In the genomic region with DNA sequence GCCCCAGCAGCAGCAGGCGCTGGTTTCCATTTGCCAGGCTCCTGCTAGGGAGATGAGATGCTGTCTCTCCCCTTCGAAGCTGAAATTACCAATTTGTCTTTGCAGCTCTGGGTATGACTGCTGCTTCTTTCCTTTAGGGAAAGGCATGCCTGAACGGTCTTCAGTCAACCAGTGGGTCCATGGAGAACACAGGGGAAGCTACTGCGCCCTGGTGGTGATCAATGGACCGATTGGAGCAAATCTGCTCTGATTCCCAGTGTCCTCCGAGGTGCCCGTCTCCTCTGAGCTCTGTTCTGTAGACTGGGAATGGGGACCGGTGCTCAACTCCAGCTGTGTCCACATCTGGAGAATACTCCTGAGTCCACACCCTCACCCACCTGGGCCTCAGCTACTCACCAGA, we compare ENCODE assay signal across 16 mouse cellular contexts. TPM values are rescaled to one million over a fixed set of nuclear protein-coding genes. Genes with fewer than 3 reads are reported as not detected.
A peak's percentile ranks its signal among the peaks of the same experiment; 100 is the strongest.
DNase-seq lines count a peak whose midpoint lies in the region; ATAC-seq and TF ChIP-seq lines count a peak whose summit lies in the region.
"Had no signal": no experiment of that assay in that cellular context is flagged by ENCODE, and none has a peak within 500 bp of the region (broad histone marks: within the 10 kb centered on the region; RNA-seq: fewer than 3 reads in every experiment).

No protein-coding gene starts in this region.

- H3K36me3 ChIP-seq in intestine, postnatal 0 days (ENCODE audit: control insufficient read depth, insufficient read depth), result 0 out of 2 replicates have a peak, but pooled peaks cover 5% of the 10 kb centered on the region
- H3K36me3 ChIP-seq in intestine, embryonic 15.5 days, result no peaks in the 10 kb centered on the region
- H3K36me3 ChIP-seq in midbrain, postnatal 0 days (ENCODE audit: insufficient read depth, low read length), result peaks cover 16% of the 10 kb centered on the region
- H3K36me3 ChIP-seq in midbrain, embryonic 15.5 days (replicated peaks), result no peaks in the 10 kb centered on the region; the same call in 1 of the 2 replicates
- H3K36me3 ChIP-seq in stomach, postnatal 0 days (ENCODE audit: control insufficient read depth, insufficient read depth, low read length), result no peaks in the 10 kb centered on the region
- H3K36me3 ChIP-seq: liver, embryonic 15.5 days had no signal

- H3K9ac ChIP-seq in intestine, postnatal 0 days (ENCODE audit: low read depth, low read length), result no peak overlapping the region
- H3K9ac ChIP-seq in intestine, embryonic 15.5 days, result no peak overlapping the region
- no peak overlapping the region for H3K9ac ChIP-seq in midbrain, postnatal 0 days (replicated peaks; ENCODE audit: low read length, poor library complexity, severe bottlenecking)
- no peak overlapping the region for H3K9ac ChIP-seq in midbrain, embryonic 15.5 days
- no peak overlapping the region for H3K9ac ChIP-seq in stomach, postnatal 0 days (ENCODE audit: low read length)
- H3K9ac ChIP-seq: heart, embryonic 13.5 days; liver, embryonic 15.5 days; midbrain, embryonic 13.5 days had no signal

- H3K4me3 ChIP-seq in intestine, postnatal 0 days (ENCODE audit: low read depth, low read length), result no peak overlapping the region
- H3K4me3 ChIP-seq in intestine, embryonic 15.5 days (replicated peaks), result no peak overlapping the region
- no peak overlapping the region for H3K4me3 ChIP-seq in midbrain, postnatal 0 days (ENCODE audit: low read depth, low read length)
- no peak overlapping the region for H3K4me3 ChIP-seq in midbrain, embryonic 15.5 days
- H3K4me3 ChIP-seq in stomach, postnatal 0 days (ENCODE audit: low read depth, low read length), result no peak overlapping the region
- H3K4me3 ChIP-seq: heart, embryonic 13.5 days; liver, embryonic 15.5 days; midbrain, embryonic 13.5 days had no signal

- WGBS in intestine, postnatal 0 days, result 74% methylated on average over 8 of the region's 8 CpGs
- WGBS in intestine, embryonic 15.5 days, result 79% methylated on average over 8 of the region's 8 CpGs
- 62% methylated on average over 8 of the region's 8 CpGs for WGBS in midbrain, postnatal 0 days
- 56% methylated on average over 8 of the region's 8 CpGs for WGBS in midbrain, embryonic 15.5 days
- 76% methylated on average over 8 of the region's 8 CpGs for WGBS in stomach, postnatal 0 days

- no peaks in the 10 kb centered on the region for H3K9me3 ChIP-seq in intestine, postnatal 0 days (ENCODE audit: control insufficient read depth)
- no peaks in the 10 kb centered on the region for H3K9me3 ChIP-seq in intestine, embryonic 15.5 days
- H3K9me3 ChIP-seq in midbrain, postnatal 0 days (ENCODE audit: low read length), result no peaks in the 10 kb centered on the region
- H3K9me3 ChIP-seq in midbrain, embryonic 15.5 days, result no peaks in the 10 kb centered on the region
- no peaks in the 10 kb centered on the region for H3K9me3 ChIP-seq in stomach, postnatal 0 days (ENCODE audit: control insufficient read depth, low read length)
- H3K9me3 ChIP-seq: heart, embryonic 13.5 days; liver, embryonic 15.5 days; midbrain, embryonic 13.5 days had no signal

- TF ChIP-seq CTCF in intestine, postnatal 0 days (IDR thresholded peaks at IDR 0.05; ENCODE audit: low read depth), result peak; percentile 55
- peak; percentile 48 for TF ChIP-seq CTCF in midbrain, postnatal 0 days (IDR thresholded peaks at IDR 0.05)
- peak; percentile 57 for TF ChIP-seq CTCF in stomach, postnatal 0 days (IDR thresholded peaks at IDR 0.05; ENCODE audit: low read depth)

- no peaks in the 10 kb centered on the region for H3K27me3 ChIP-seq in intestine, postnatal 0 days (replicated peaks; ENCODE audit: control insufficient read depth, insufficient read depth, low read length)
- no peaks in the 10 kb centered on the region for H3K27me3 ChIP-seq in intestine, embryonic 15.5 days (replicated peaks)
- H3K27me3 ChIP-seq in midbrain, postnatal 0 days (ENCODE audit: insufficient read depth, low read length), result no peaks in the 10 kb centered on the region
- H3K27me3 ChIP-seq in midbrain, embryonic 15.5 days (replicated peaks), result no peaks in the 10 kb centered on the region
- no peaks in the 10 kb centered on the region for H3K27me3 ChIP-seq in stomach, postnatal 0 days (ENCODE audit: control insufficient read depth, insufficient read depth, low read length)
- H3K27me3 ChIP-seq: liver, embryonic 15.5 days; midbrain, embryonic 13.5 days had no signal

- ATAC-seq in intestine, postnatal 0 days, result no peak
- no peak for ATAC-seq in intestine, embryonic 15.5 days
- ATAC-seq in midbrain, postnatal 0 days (ENCODE audit: low FRiP score), result no peak
- ATAC-seq in midbrain, embryonic 15.5 days (replicated peaks), result no peak
- no peak for ATAC-seq in stomach, postnatal 0 days (ENCODE audit: low FRiP score, low TSS enrichment)
- ATAC-seq: forebrain, embryonic 14.5 days; hindbrain, embryonic 16.5 days; midbrain, embryonic 13.5 days had no signal

- no peak overlapping the region for H3K27ac ChIP-seq in intestine, postnatal 0 days (ENCODE audit: low read depth, low read length)
- H3K27ac ChIP-seq in intestine, embryonic 15.5 days, result no peak overlapping the region
- H3K27ac ChIP-seq in midbrain, postnatal 0 days (ENCODE audit: low read depth, low read length), result no peak overlapping the region
- H3K27ac ChIP-seq in midbrain, embryonic 15.5 days, result no peak overlapping the region
- no peak overlapping the region for H3K27ac ChIP-seq in stomach, postnatal 0 days (replicated peaks)
- H3K27ac ChIP-seq: heart, embryonic 13.5 days; liver, embryonic 15.5 days; midbrain, embryonic 13.5 days had no signal

- peak; percentile 36 for DNase-seq in left cerebral cortex, postnatal 4 days
- no peak for DNase-seq in left cerebral cortex, postnatal 10 days (ENCODE audit: extremely low spot score in 1 of 2, low spot score in 2 of 2)
- no peak for DNase-seq in midbrain, postnatal 0 days (ENCODE audit: low spot score)
- no peak for DNase-seq in stomach, postnatal 0 days (ENCODE audit: low spot score)
- DNase-seq in right cerebral cortex, adult 18-20 months, result no peak
- DNase-seq: heart, postnatal 36 days; spleen, adult 18-20 months had no signal

- no peaks in the 10 kb centered on the region for H3K4me1 ChIP-seq in intestine, postnatal 0 days (replicated peaks; ENCODE audit: control insufficient read depth, insufficient read depth, low read length)
- no peaks in the 10 kb centered on the region for H3K4me1 ChIP-seq in intestine, embryonic 15.5 days (replicated peaks)
- H3K4me1 ChIP-seq in midbrain, postnatal 0 days (ENCODE audit: insufficient read depth, low read length), result no peaks in the 10 kb centered on the region
- peaks cover 4% of the 10 kb centered on the region; the same call in 1 of the 2 replicates for H3K4me1 ChIP-seq in midbrain, embryonic 15.5 days
- H3K4me1 ChIP-seq in stomach, postnatal 0 days (replicated peaks; ENCODE audit: control insufficient read depth, insufficient read depth), result no peaks in the 10 kb centered on the region

- no peak for TF ChIP-seq EP300 in stomach, postnatal 0 days (optimal IDR thresholded peaks at IDR 0.05)

- no peak overlapping the region for H3K4me2 ChIP-seq in intestine, postnatal 0 days (replicated peaks; ENCODE audit: low read depth)
- H3K4me2 ChIP-seq in intestine, embryonic 15.5 days (replicated peaks), result no peak overlapping the region
- no peak overlapping the region for H3K4me2 ChIP-seq in midbrain, postnatal 0 days (ENCODE audit: low read depth, low read length, poor library complexity, severe bottlenecking)
- H3K4me2 ChIP-seq in midbrain, embryonic 15.5 days, result no peak overlapping the region
- H3K4me2 ChIP-seq in stomach, postnatal 0 days (replicated peaks; ENCODE audit: low read depth), result no peak overlapping the region
- H3K4me2 ChIP-seq: heart, embryonic 13.5 days; liver, embryonic 15.5 days; midbrain, embryonic 13.5 days had no signal

- intact Hi-C loops in left cerebral cortex, postnatal 4 days (cut with DNase I), result loop anchor here (10.0 kb wide), 1 partner anchor 71 kb away; no protein-coding TSS in a partner anchor
- intact Hi-C loops in left cerebral cortex, postnatal 10 days (cut with DNase I), result loop anchor here (5.0 kb wide), 2 partner anchors 73 to 113 kb away; no protein-coding TSS in a partner anchor

RNA-seq across cellular contexts. Expression of gene Rcan1, which starts 15.2 kb away (rescaled TPM):
- polyA plus RNA-seq in intestine, postnatal 0 days (2015; fragmentation: Nextera tagmentation; extraction: Ambion mirVana), result 52.0 and 86.5 TPM in 2 replicates
- polyA plus RNA-seq in intestine, embryonic 15.5 days (2015; fragmentation: Nextera tagmentation; extraction: Ambion mirVana), result 23.5 and 24.0 TPM in 2 replicates
- total RNA-seq in left cerebral cortex, postnatal 4 days (2021), result 10 to 100 TPM; 48.3 to 50.1 TPM
- total RNA-seq in left cerebral cortex, postnatal 10 days (2021), result 10 to 100 TPM; 49.3 to 53.5 TPM
- 91.3 and 104 TPM in 2 replicates for total RNA-seq in midbrain, postnatal 0 days (2014; rRNA removed)
- polyA plus RNA-seq in midbrain, postnatal 0 days (2015; fragmentation: Nextera tagmentation; extraction: Ambion mirVana), result 68.6 and 73.3 TPM in 2 replicates
- polyA plus RNA-seq in midbrain, embryonic 15.5 days (2015; fragmentation: Nextera tagmentation; extraction: Ambion mirVana), result 82.1 and 82.9 TPM in 2 replicates
- 24.8 and 28.6 TPM in 2 replicates for polyA plus RNA-seq in stomach, postnatal 0 days (2015; fragmentation: Nextera tagmentation; extraction: Ambion mirVana)

RNA-seq across cellular contexts. Expression of gene Clic6, which starts 30.0 kb away (rescaled TPM):
- 70.7 and 77.8 TPM in 2 replicates for polyA plus RNA-seq in intestine, postnatal 0 days (2015; fragmentation: Nextera tagmentation; extraction: Ambion mirVana)
- polyA plus RNA-seq in intestine, embryonic 15.5 days (2015; fragmentation: Nextera tagmentation; extraction: Ambion mirVana), result 80.6 and 81.8 TPM in 2 replicates
- total RNA-seq in left cerebral cortex, postnatal 4 days (2021), result 1 to 10 TPM in 1 of 2 experiments, under 1 TPM in 1; 0.44 to 1.1 TPM
- total RNA-seq in left cerebral cortex, postnatal 10 days (2021), result under 1 TPM; 0.53 to 0.77 TPM
- total RNA-seq in midbrain, postnatal 0 days (2014; rRNA removed), result 2.1 and 3.5 TPM in 2 replicates
- polyA plus RNA-seq in midbrain, postnatal 0 days (2015; fragmentation: Nextera tagmentation; extraction: Ambion mirVana), result 0.43 and 0.70 TPM in 2 replicates
- polyA plus RNA-seq in midbrain, embryonic 15.5 days (2015; fragmentation: Nextera tagmentation; extraction: Ambion mirVana), result 3.2 and 3.7 TPM in 2 replicates
- polyA plus RNA-seq in stomach, postnatal 0 days (2015; fragmentation: Nextera tagmentation; extraction: Ambion mirVana), result 38.5 and 48.4 TPM in 2 replicates
- total RNA-seq: MEL had no signal
